ENCODE assay signal across 8 mouse cellular contexts in genomic region chr2:140066353-140067314, GRCm38 (mm10). TPM values are rescaled to one million over a fixed set of nuclear protein-coding genes. Genes with fewer than 3 reads are reported as not detected.
DNase-seq lines count a peak whose midpoint lies in the region; ATAC-seq lines count a peak whose summit lies in the region.

TSS of gene Tasp1 (minus strand) at chr2:140066805.

- peak within 1 kb of the TSS; percentile 85 for H3K27ac ChIP-seq in hindbrain, embryonic 12.5 days

- DNase-seq in NIH3T3 (ENCODE audit: low read depth): peak; percentile 95
- DNase-seq in cerebellum, postnatal 10 days: peak; percentile 94 to 95
- DNase-seq in frontal cortex, postnatal 10 days (ENCODE audit: low spot score in 2 of 2): peak; percentile 92 to 93
- peak; percentile 91 to 96 for DNase-seq in layer of hippocampus, postnatal 14 days (ENCODE audit: low spot score in 2 of 2)
- DNase-seq in lung, postnatal 14 days: peak; percentile 92
- peak; percentile 89 for DNase-seq in retina, adult 2 months (ENCODE audit: low read depth, low spot score)
- peak; percentile 84 to 90 for DNase-seq in thymus, postnatal 36 days

- H3K4me2 ChIP-seq in hindbrain, embryonic 12.5 days (replicated peaks): peak within 1 kb of the TSS; percentile 66

- no peaks in the 10 kb centered on the region for H3K36me3 ChIP-seq in hindbrain, embryonic 12.5 days

- under 1% methylated on average over 68 of the region's 68 CpGs for WGBS in hindbrain, embryonic 12.5 days

- peak; percentile 100 for ATAC-seq in hindbrain, embryonic 12.5 days (ENCODE audit: low FRiP score)

- peak within 1 kb of the TSS; percentile 69 for H3K4me3 ChIP-seq in hindbrain, embryonic 12.5 days

- H3K9ac ChIP-seq in hindbrain, embryonic 12.5 days: peak within 1 kb of the TSS; percentile 80

- H3K27me3 ChIP-seq in hindbrain, embryonic 12.5 days: no peaks in the 10 kb centered on the region

- no peaks in the 10 kb centered on the region for H3K9me3 ChIP-seq in hindbrain, embryonic 12.5 days (replicated peaks)

- peaks cover 5% of the 10 kb centered on the region; the same call in 1 of the 2 replicates for H3K4me1 ChIP-seq in hindbrain, embryonic 12.5 days

RNA-seq across cellular contexts. Expression of gene Tasp1, which starts in this region (rescaled TPM):
- 17.7 and 17.8 TPM in 2 replicates for polyA plus RNA-seq in hindbrain, embryonic 12.5 days (2016; fragmentation: Nextera tagmentation; extraction: Ambion mirVana)
- total RNA-seq in layer of hippocampus, postnatal 14 days (2021): 10 to 100 TPM; 29.6 to 30.3 TPM

Comparison
In these comparisons a context has a peak if more than half of its experiments do, and no peak if none do; other contexts are left out.
1. Peak in every context shown above with its lines: DNase-seq, ATAC-seq, H3K4me3 ChIP-seq and H3K27ac ChIP-seq.